Mouse (Mus musculus) heart, embryonic 16.5 days (tissue): ENCODE measurements at regions not wholly inside any gene's neighbourhood (a gene's known extent, or its start where the extent isn't known, plus 50 kb on each side); places are given as distances from the start of the nearest gene placed in this dataset.

Experiments
- ATAC-seq: fragments of 200-750 bp; cut with Nextera tagmentation; replicated peaks from 2 replicates; pipeline ENCODE4 v1.8.0; 2017; ENCODE audit warnings: moderate number of reproducible peaks; ENCODE audit not compliant: insufficient read depth, low FRiP score; ENCODE audit errors: extremely low read depth
- H3K27ac ChIP-seq: fragments of 300-500 bp; sonication (generic); 2 replicates; pipeline ENCODE4 v1.5.1; 2014; ENCODE audit warnings: mild to moderate bottlenecking, low read length, control low read depth, moderate library complexity
- H3K27me3 ChIP-seq: fragments of 300-500 bp; sonication (generic); 2 replicates; pipeline ENCODE4 v1.6.1; 2014; ENCODE audit warnings: low read length, mixed read lengths; ENCODE audit not compliant: control insufficient read depth, insufficient read depth
- H3K36me3 ChIP-seq: fragments of 300-500 bp; sonication (generic); 2 replicates; pipeline ENCODE4 v1.6.1; 2014; ENCODE audit not compliant: control insufficient read depth, insufficient read depth
- H3K4me1 ChIP-seq: fragments of 300-500 bp; sonication (generic); 2 replicates; pipeline ENCODE4 v1.6.1; 2014; ENCODE audit warnings: low read length, mixed read lengths; ENCODE audit not compliant: control insufficient read depth, insufficient read depth
- H3K4me2 ChIP-seq: fragments of 300-500 bp; sonication (generic); 2 replicates; pipeline ENCODE4 v1.6.1; 2014; ENCODE audit warnings: low read depth, mild to moderate bottlenecking, control low read depth, low read length
- H3K4me3 ChIP-seq: fragments of 300-500 bp; sonication (generic); 2 replicates; pipeline ENCODE4 v1.5.1; 2014; ENCODE audit warnings: mild to moderate bottlenecking, control low read depth, low read length
- H3K9ac ChIP-seq: fragments of 300-500 bp; sonication (generic); 2 replicates; pipeline ENCODE4 v1.6.1; 2014; ENCODE audit warnings: low read length, control low read depth
- H3K9me3 ChIP-seq: fragments of 300-500 bp; sonication (generic); replicated peaks from 2 replicates; pipeline ENCODE4 v1.6.1; 2016; ENCODE audit warnings: low read length; ENCODE audit not compliant: control insufficient read depth
- WGBS: fragments of 180-500 bp; shearing (Covaris S2); extraction: QIAGEN DNeasy Blood & Tissue Kit; methylation state at CpG from one replicate; pipeline ENCODE4 v1.1.7; 2014; 5-methylcytosine and 5-hydroxymethylcytosine counted together

GRCm38 (mm10) chr11:114579986-114580385, 88.3 kb upstream of the Rpl38 start:
- Histone ChIP-seq H3K4me2 (no peak overlapping the region), H3K36me3 (no peaks in the 10 kb centered on the region), H3K27ac (no peak overlapping the region), H3K9me3 (peaks cover 9% of the 10 kb centered on the region; the same call in 1 of the 2 replicates), H3K9ac (no peak overlapping the region), H3K4me1 (no peaks in the 10 kb centered on the region), H3K4me3 (no peak overlapping the region), H3K27me3 (no peaks in the 10 kb centered on the region)
- ATAC-seq: no peak
- WGBS: 66% methylated on average over 2 of the region's 2 CpGs

DNA sequence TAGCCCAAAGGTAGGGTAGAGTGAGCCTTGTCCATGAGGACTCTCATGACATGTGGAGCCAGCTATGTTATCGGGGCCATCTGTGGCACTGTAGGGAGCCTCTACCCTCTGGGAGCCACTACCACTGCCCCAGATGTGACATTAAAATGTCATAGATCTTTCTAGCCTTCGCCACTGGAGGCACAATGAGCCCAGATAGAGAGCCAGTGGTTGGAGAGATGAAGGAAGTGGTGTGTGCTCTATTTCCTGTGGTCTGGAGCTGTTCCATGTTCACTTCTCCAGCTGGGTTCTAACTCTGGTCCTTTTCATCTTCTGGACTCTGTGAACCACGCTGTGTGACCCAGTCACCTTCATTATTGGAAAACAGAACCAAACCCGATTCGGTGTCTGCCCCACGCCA, 89.8 kb upstream of the Rpl38 start:
- no peaks in the 10 kb centered on the region for H3K4me1 ChIP-seq
- H3K9me3 ChIP-seq: peaks cover 10% of the 10 kb centered on the region; the same call in 1 of the 2 replicates
- H3K4me3 ChIP-seq: no peak overlapping the region
- no peak overlapping the region for H3K27ac ChIP-seq
- no peak overlapping the region for H3K4me2 ChIP-seq
- 85% methylated on average over 6 of the region's 6 CpGs for WGBS
- no peak for ATAC-seq
- H3K9ac ChIP-seq: no peak overlapping the region
- H3K27me3 ChIP-seq: no peaks in the 10 kb centered on the region
- no peaks in the 10 kb centered on the region for H3K36me3 ChIP-seq

DNA sequence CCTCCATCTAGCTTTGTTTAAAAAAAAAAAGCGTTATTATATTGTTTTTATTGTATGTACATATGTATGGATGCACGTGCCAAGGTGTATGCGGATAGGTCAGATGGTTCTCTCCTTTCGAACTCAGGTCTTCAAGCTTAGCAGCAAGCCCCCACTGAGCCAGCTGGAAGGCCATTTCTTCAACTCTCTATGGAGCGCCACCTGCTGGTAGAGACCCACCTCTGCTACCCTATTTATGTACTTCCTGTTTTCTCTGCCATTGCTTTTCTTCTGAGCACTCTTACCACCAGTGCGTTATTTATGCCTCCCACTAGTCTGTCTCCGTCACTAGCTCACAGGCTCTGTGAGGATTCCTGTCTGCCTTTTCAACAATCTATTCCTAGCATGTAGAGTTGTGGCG, 91.5 kb upstream of the Rpl38 start:
- Histone ChIP-seq H3K9ac (no peak overlapping the region), H3K27ac (no peak overlapping the region), H3K36me3 (no peaks in the 10 kb centered on the region), H3K4me2 (no peak overlapping the region), H3K4me3 (no peak overlapping the region), H3K27me3 (no peaks in the 10 kb centered on the region), H3K9me3 (peaks cover 10% of the 10 kb centered on the region; the same call in 1 of the 2 replicates), H3K4me1 (no peaks in the 10 kb centered on the region)
- no peak for ATAC-seq
- WGBS: 86% methylated on average over 8 of the region's 8 CpGs

- Histone ChIP-seq H3K9ac (peak overlapping the region; percentile 20; the same call in 1 of the 2 replicates), H3K4me3 (peak overlapping the region; percentile 19)
These were observed 97.0 kb upstream of the Rpl38 start for GRCm38 (mm10) chr11:114571144-114571869.

GRCm38 (mm10) chr11:114570076-114570475, 98.2 kb upstream of the Rpl38 start:
- no peak overlapping the region for H3K4me3 ChIP-seq
- peaks cover 26% of the 10 kb centered on the region for H3K27me3 ChIP-seq
- ATAC-seq: no peak
- H3K4me1 ChIP-seq: no peaks in the 10 kb centered on the region
- no peaks in the 10 kb centered on the region for H3K36me3 ChIP-seq
- peaks cover 4% of the 10 kb centered on the region for H3K9me3 ChIP-seq
- H3K4me2 ChIP-seq: no peak overlapping the region
- WGBS: 92% methylated on average over 5 of the region's 5 CpGs
- H3K9ac ChIP-seq: no peak overlapping the region
- H3K27ac ChIP-seq: no peak overlapping the region

More at GRCm38 (mm10) chr11:114571144-114571869, 97.0 kb upstream of the Rpl38 start:
- peaks cover 26% of the 10 kb centered on the region for H3K27me3 ChIP-seq
- no peaks in the 10 kb centered on the region for H3K36me3 ChIP-seq
- no peak for ATAC-seq
- WGBS: 25% methylated on average over 20 of the region's 20 CpGs
- H3K27ac ChIP-seq: no peak overlapping the region
- peak overlapping the region; percentile 53 for H3K4me2 ChIP-seq
- H3K9me3 ChIP-seq: peaks cover 12% of the 10 kb centered on the region; the same call in 1 of the 2 replicates
- no peaks in the 10 kb centered on the region for H3K4me1 ChIP-seq

- peaks cover 26% of the 10 kb centered on the region for H3K27me3 ChIP-seq
- ATAC-seq: no peak
These were observed 100.2 kb upstream of the Rpl38 start for GRCm38 (mm10) chr11:114567814-114568800.

DNA sequence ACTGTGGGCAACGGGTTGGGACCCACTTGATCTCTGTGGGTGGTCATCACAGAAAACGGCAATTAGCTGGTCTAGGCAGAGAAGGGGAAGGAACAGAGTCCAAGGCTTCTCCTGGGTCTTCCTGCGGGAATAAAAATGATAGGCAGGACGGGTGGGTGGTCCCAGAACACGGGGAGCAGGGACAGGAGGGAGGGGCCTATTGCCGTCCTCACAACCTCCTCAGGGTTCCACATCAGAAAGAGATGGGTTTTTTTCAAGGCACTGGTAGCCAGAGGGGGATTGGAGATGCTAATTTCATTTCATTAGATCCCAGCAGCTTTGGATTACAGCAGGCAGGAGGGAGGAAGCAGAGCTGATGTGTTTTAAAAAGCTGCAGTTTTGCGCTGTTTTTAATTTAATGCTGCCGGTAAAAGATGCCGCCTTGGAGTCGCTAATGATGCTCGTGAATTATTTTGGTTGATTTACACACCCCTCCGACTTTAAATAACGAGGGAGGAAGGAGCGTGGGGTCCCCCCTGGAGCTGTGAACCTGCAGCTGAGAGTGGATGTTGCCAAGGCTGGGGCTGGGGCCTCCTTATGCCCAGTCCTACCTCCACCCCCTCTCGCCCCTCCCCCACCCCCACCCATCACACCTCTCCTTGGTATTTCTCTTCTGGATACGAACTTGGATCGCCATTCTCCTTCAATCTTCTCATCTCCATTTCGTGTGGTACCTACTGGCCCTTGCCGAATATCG, 101.1 kb upstream of the Rpl38 start:
- no peaks in the 10 kb centered on the region for H3K4me1 ChIP-seq
- WGBS: 13% methylated on average over 20 of the region's 20 CpGs
- no peak overlapping the region for H3K9ac ChIP-seq
- no peak overlapping the region for H3K4me3 ChIP-seq
- peaks cover 26% of the 10 kb centered on the region for H3K27me3 ChIP-seq
- no peaks in the 10 kb centered on the region for H3K36me3 ChIP-seq
- H3K4me2 ChIP-seq: no peak overlapping the region
- H3K27ac ChIP-seq: no peak overlapping the region
- H3K9me3 ChIP-seq: peaks cover 10% of the 10 kb centered on the region
- ATAC-seq: no peak

More at GRCm38 (mm10) chr11:114567814-114568800, 100.2 kb upstream of the Rpl38 start:
- Histone ChIP-seq H3K9ac (no peak overlapping the region), H3K4me2 (0 out of 2 replicates have a peak overlapping the region, but pooled peaks have one; percentile 18), H3K27ac (no peak overlapping the region), H3K36me3 (no peaks in the 10 kb centered on the region), H3K9me3 (peaks cover 10% of the 10 kb centered on the region), H3K4me3 (no peak overlapping the region), H3K4me1 (no peaks in the 10 kb centered on the region)
- 13% methylated on average over 21 of the region's 21 CpGs for WGBS

GRCm38 (mm10) chr11:114564949-114565348, 103.4 kb upstream of the Rpl38 start:
- Histone ChIP-seq H3K27me3 (peaks cover 35% of the 10 kb centered on the region), H3K36me3 (no peaks in the 10 kb centered on the region), H3K4me3 (no peak overlapping the region), H3K4me1 (no peaks in the 10 kb centered on the region), H3K4me2 (no peak overlapping the region), H3K27ac (no peak overlapping the region), H3K9me3 (peaks cover 7% of the 10 kb centered on the region), H3K9ac (no peak overlapping the region)
- no peak for ATAC-seq
- WGBS: 91% methylated on average over 2 of the region's 2 CpGs
